Mouse (Mus musculus) right cerebral cortex, postnatal 14 days (tissue): ENCODE data around the gene Slc38a4.

Source experiments
- DNase-seq: peaks from one replicate; pipeline ENCODE4 v3.0.0; 2022

Gene Slc38a4

GRCm38 (mm10) chr15:97050436-97050835 lies 5.3 kb downstream of the Slc38a4 start:
- DNase-seq: no peak

GRCm38 (mm10) chr15:97050011-97050410 lies 5.7 kb downstream of the Slc38a4 start:
- no peak for DNase-seq

GRCm38 (mm10) chr15:97049281-97049841 lies 6.4 kb downstream of the Slc38a4 start:
- DNase-seq: no peak

GRCm38 (mm10) chr15:97048267-97048666 lies 7.5 kb downstream of the Slc38a4 start:
- DNase-seq: no peak

GRCm38 (mm10) chr15:97043921-97044320 lies 11.8 kb downstream of the Slc38a4 start:
- DNase-seq: no peak

- DNase-seq: no peak
These were observed 13.7 kb downstream of the Slc38a4 start for GRCm38 (mm10) chr15:97042001-97042491.

- DNase-seq: no peak
These were observed 14.6 kb downstream of the Slc38a4 start for GRCm38 (mm10) chr15:97041182-97041581.

GRCm38 (mm10) chr15:97037710-97038109 lies 18.0 kb downstream of the Slc38a4 start:
- DNase-seq: no peak

- no peak for DNase-seq
These were observed 19.9 kb downstream of the Slc38a4 start for GRCm38 (mm10) chr15:97035892-97036291.

GRCm38 (mm10) chr15:97033485-97033991 lies 22.2 kb downstream of the Slc38a4 start:
- no peak for DNase-seq

- DNase-seq: no peak
These were observed 23.9 kb downstream of the Slc38a4 start for GRCm38 (mm10) chr15:97031886-97032285.

- no peak for DNase-seq
These were observed 24.7 kb downstream of the Slc38a4 start for GRCm38 (mm10) chr15:97030984-97031492.

GRCm38 (mm10) chr15:97030136-97030535 lies 25.6 kb downstream of the Slc38a4 start:
- DNase-seq: no peak

GRCm38 (mm10) chr15:97029064-97029791 lies 26.5 kb downstream of the Slc38a4 start:
- DNase-seq: no peak

GRCm38 (mm10) chr15:97028651-97029050 lies 27.1 kb downstream of the Slc38a4 start:
- DNase-seq: no peak

GRCm38 (mm10) chr15:97028046-97028634 lies 27.6 kb downstream of the Slc38a4 start:
- DNase-seq: no peak

GRCm38 (mm10) chr15:97026670-97027069 lies 29.1 kb downstream of the Slc38a4 start:
- DNase-seq: no peak

- no peak for DNase-seq
These were observed 33.0 kb downstream of the Slc38a4 start for GRCm38 (mm10) chr15:97022764-97023163.

GRCm38 (mm10) chr15:97022213-97022612 lies 33.5 kb downstream of the Slc38a4 start:
- no peak for DNase-seq

- no peak for DNase-seq
These were observed 35.5 kb downstream of the Slc38a4 start for GRCm38 (mm10) chr15:97020221-97020620.

- no peak for DNase-seq
These were observed 36.4 kb downstream of the Slc38a4 start for GRCm38 (mm10) chr15:97019323-97019722.

- no peak for DNase-seq
These were observed 38.6 kb downstream of the Slc38a4 start for GRCm38 (mm10) chr15:97017195-97017594.

- no peak for DNase-seq
These were observed 40.6 kb downstream of the Slc38a4 start for GRCm38 (mm10) chr15:97015036-97015596.
